Mouse (Mus musculus): ENCODE measurements around the gene Iqch.

DNA sequence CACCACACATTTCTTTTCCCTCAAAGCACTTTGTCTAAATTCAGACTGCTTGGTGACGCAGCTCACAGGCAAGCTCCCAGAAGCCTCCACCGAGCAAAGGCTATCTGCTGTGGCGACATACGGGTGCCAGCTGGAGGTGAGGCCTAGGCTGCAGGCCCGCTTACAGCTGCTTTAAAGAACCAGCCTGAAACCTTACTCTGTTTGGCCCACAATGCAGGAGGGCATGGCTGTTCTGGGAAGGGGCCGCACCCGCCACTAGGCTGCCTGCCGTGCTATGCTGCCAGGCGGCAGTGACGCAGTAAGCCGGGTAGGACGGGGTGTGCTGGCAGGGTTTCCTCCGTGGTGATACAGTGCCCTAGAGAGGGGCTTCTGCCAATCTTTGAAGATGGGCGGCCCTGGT, 48.6 kb upstream of the Iqch start:
- TF ChIP-seq CTCF (IDR thresholded peaks at IDR 0.05; ENCODE audit: extremely low read depth, insufficient read length, insufficient replicate concordance, low read depth, low read length) (no peak), POLR2A (IDR thresholded peaks at IDR 0.05; ENCODE audit: low read depth, low read length) (no peak)

All from small intestine, adult 2 months (tissue).